Mouse (Mus musculus) thymus, postnatal 10 days (tissue): ENCODE data around the gene Sun5.
"Not testable (repeated sequence)": the region's sequence is repeated elsewhere in the genome, so short reads cannot be mapped to it uniquely, and the experiment has no call there.

Experiments
- DNase-seq, 2 experiments: peaks; one replicate each; pipeline ENCODE4 v3.0.0; 2021; ENCODE audit warnings: low spot score in 2 of 2

Sun5 gene

GRCm38 (mm10) chr2:153870984-153871383, at the start of gene Sun5:
TSS of gene Sun5 (minus strand) at chr2:153871084.
- DNase-seq: no peak

- no peak for DNase-seq
Measured at GRCm38 (mm10) chr2:153917930-153918329, 47.0 kb upstream of the Sun5 start, which contains the start of gene Bpifb3. TSS of gene Bpifb3 (plus strand) at chr2:153918230.

GRCm38 (mm10) chr2:153914151-153914550, 43.3 kb upstream of the Sun5 start:
- no peak for DNase-seq

- DNase-seq: no peak
Measured at GRCm38 (mm10) chr2:153906626-153907025, 35.7 kb upstream of the Sun5 start.

- DNase-seq: no peak
Measured at GRCm38 (mm10) chr2:153902726-153903125, 31.8 kb upstream of the Sun5 start.

- DNase-seq: no peak
Measured at GRCm38 (mm10) chr2:153900088-153900487, 29.2 kb upstream of the Sun5 start, which contains the start of gene Bpifb6. TSS of gene Bpifb6 (plus strand) at chr2:153900388.

GRCm38 (mm10) chr2:153899111-153899510, 28.2 kb upstream of the Sun5 start:
- no peak for DNase-seq

- DNase-seq: no peak
Measured at GRCm38 (mm10) chr2:153874745-153875144, 3.9 kb upstream of the Sun5 start, which contains the start of gene Bpifb2. TSS of gene Bpifb2 (plus strand) at chr2:153875045.

- no peak for DNase-seq
Measured at GRCm38 (mm10) chr2:153861960-153862359, 8.9 kb downstream of the Sun5 start.

- DNase-seq: no peak
Measured at GRCm38 (mm10) chr2:153860715-153861114, 10.2 kb downstream of the Sun5 start.

- no peak for DNase-seq
Measured at GRCm38 (mm10) chr2:153860315-153860714, 10.6 kb downstream of the Sun5 start.

GRCm38 (mm10) chr2:153859581-153859980, 11.3 kb downstream of the Sun5 start:
- DNase-seq: no peak

GRCm38 (mm10) chr2:153853544-153853943, 17.3 kb downstream of the Sun5 start:
- DNase-seq: no peak

- DNase-seq: peak; percentile 12 to 42
Measured at GRCm38 (mm10) chr2:153851030-153851360, 19.9 kb downstream of the Sun5 start.

GRCm38 (mm10) chr2:153850351-153851029, 20.4 kb downstream of the Sun5 start:
- no peak for DNase-seq

GRCm38 (mm10) chr2:153848389-153848788, 22.5 kb downstream of the Sun5 start:
- no peak for DNase-seq

- DNase-seq: no peak
Measured at GRCm38 (mm10) chr2:153842854-153843253, 28.0 kb downstream of the Sun5 start.

- DNase-seq: no peak
Measured at GRCm38 (mm10) chr2:153833291-153833690, 37.6 kb downstream of the Sun5 start.

- no peak for DNase-seq
Measured at GRCm38 (mm10) chr2:153828704-153829103, 42.2 kb downstream of the Sun5 start.

GRCm38 (mm10) chr2:153827171-153827830, 43.6 kb downstream of the Sun5 start:
- no peak for DNase-seq

GRCm38 (mm10) chr2:153825900-153826299, 45.0 kb downstream of the Sun5 start:
- DNase-seq: not testable (repeated sequence)

- DNase-seq: no peak
Measured at GRCm38 (mm10) chr2:153824593-153824992, 46.3 kb downstream of the Sun5 start.

GRCm38 (mm10) chr2:153822005-153822543, 48.8 kb downstream of the Sun5 start:
- DNase-seq: no peak
